Mouse (Mus musculus) limb, embryonic 11.5 days (tissue): Measurements from ENCODE around the gene Mrpl33. TPM values are rescaled to one million over a fixed set of nuclear protein-coding genes. Genes with fewer than 3 reads are reported as not detected.

Source experiments
- ATAC-seq: fragments of 200-750 bp; cut with Nextera tagmentation; 2 replicates; pipeline ENCODE4 v1.8.0; 2017; ENCODE audit warnings: low read depth; ENCODE audit not compliant: insufficient number of reproducible peaks, low FRiP score, low TSS enrichment
- DNase-seq: peaks from one replicate; pipeline ENCODE4 v3.0.0-alpha.2; 2015; ENCODE audit warnings: low spot score
- H3K27ac ChIP-seq: fragments of 300-500 bp; sonication (generic); replicated peaks from 2 replicates; pipeline ENCODE4 v1.5.1; 2014; ENCODE audit warnings: low read depth, mild to moderate bottlenecking, low read length
- H3K27me3 ChIP-seq: fragments of 300-500 bp; sonication (generic); 2 replicates; pipeline ENCODE4 v1.6.1; 2014; ENCODE audit warnings: mild to moderate bottlenecking, low read length, mixed read lengths; ENCODE audit not compliant: control insufficient read depth, insufficient read depth
- H3K36me3 ChIP-seq: fragments of 300-500 bp; sonication (generic); 2 replicates; pipeline ENCODE4 v1.6.1; 2014; ENCODE audit warnings: mild to moderate bottlenecking, low read length, moderate library complexity, mixed read lengths; ENCODE audit not compliant: control insufficient read depth, insufficient read depth
- H3K4me1 ChIP-seq: fragments of 300-500 bp; sonication (generic); 2 replicates; pipeline ENCODE4 v1.6.1; 2014; ENCODE audit warnings: low read length, mixed read lengths; ENCODE audit not compliant: control insufficient read depth, insufficient read depth
- H3K4me2 ChIP-seq: fragments of 300-500 bp; sonication (generic); 2 replicates; pipeline ENCODE4 v1.6.1; 2014; ENCODE audit warnings: low read depth, mild to moderate bottlenecking, moderate library complexity; ENCODE audit not compliant: severe bottlenecking
- H3K4me3 ChIP-seq: fragments of 300-500 bp; sonication (generic); 2 replicates; pipeline ENCODE4 v1.5.1; 2014; ENCODE audit warnings: low read depth, low read length
- H3K9ac ChIP-seq: fragments of 300-500 bp; sonication (generic); 2 replicates; pipeline ENCODE4 v1.6.1; 2014; ENCODE audit warnings: mild to moderate bottlenecking, low read length
- H3K9me3 ChIP-seq: fragments of 300-500 bp; sonication (generic); 2 replicates; pipeline ENCODE4 v1.6.1; 2016; ENCODE audit warnings: low read length; ENCODE audit not compliant: control insufficient read depth
- WGBS: fragments of 180-500 bp; shearing (Covaris S2); extraction: QIAGEN DNeasy Blood & Tissue Kit; methylation state at CpG from one replicate; pipeline ENCODE4 v1.1.7; 2014; 5-methylcytosine and 5-hydroxymethylcytosine counted together
- polyA plus RNA-seq: library from polyadenylated mRNA; unstranded; fragments of >200 nt; fragmentation: Nextera tagmentation; extraction: Ambion mirVana; gene quantifications from 2 replicates; pipeline ENCODE4 v1.2.1, GENCODE M21; 2014

Mrpl33 gene
- polyA plus RNA-seq: 254 and 258 TPM in 2 replicates

GRCm38 (mm10) chr5:31596481-31597429 lies at the start of gene Mrpl33:
TSS of gene Mrpl33 (plus strand) at chr5:31596935.
- H3K4me2 ChIP-seq: peak within 1 kb of the TSS; percentile 75
- H3K27me3 ChIP-seq: no peaks in the 10 kb centered on the region
- ATAC-seq: no peak
- H3K4me3 ChIP-seq: peak within 1 kb of the TSS; percentile 23
- H3K9me3 ChIP-seq: no peaks in the 10 kb centered on the region
- H3K4me1 ChIP-seq: peaks cover 5% of the 10 kb centered on the region; the same call in 1 of the 2 replicates
- 7% methylated on average over 26 of the region's 26 CpGs for WGBS
- H3K36me3 ChIP-seq: no peaks in the 10 kb centered on the region
- peak within 1 kb of the TSS; percentile 58 for H3K9ac ChIP-seq
- no peak within 1 kb of the TSS for H3K27ac ChIP-seq
- peak; percentile 58 for DNase-seq

DNA sequence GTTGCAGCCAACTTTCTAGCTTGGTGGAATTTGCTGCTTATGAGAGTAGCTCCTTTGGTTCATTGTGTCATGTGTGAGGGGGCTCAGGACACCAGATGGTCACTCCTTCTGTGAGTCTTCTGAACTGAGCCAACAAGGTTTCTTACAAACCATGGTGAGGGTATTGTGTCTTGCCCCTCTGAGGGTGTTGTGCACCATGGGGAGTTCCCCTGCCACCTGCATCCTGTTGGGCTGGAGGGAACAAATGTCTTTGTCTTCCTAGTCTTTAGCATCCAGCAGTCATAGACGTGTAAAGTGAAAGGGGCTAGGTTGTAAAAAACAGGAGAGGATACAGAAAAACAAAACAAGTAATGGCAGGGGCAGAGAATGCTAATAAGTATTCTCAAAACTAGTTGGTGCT lies 37.3 kb upstream of the Mrpl33 start:
- H3K27ac ChIP-seq: no peak overlapping the region
- 43% methylated on average over 1 of the region's 1 CpGs for WGBS
- H3K9me3 ChIP-seq: no peaks in the 10 kb centered on the region
- H3K36me3 ChIP-seq: peaks cover 5% of the 10 kb centered on the region
- ATAC-seq (no peak), DNase-seq (no peak)
- no peak overlapping the region for H3K9ac ChIP-seq
- H3K4me1 ChIP-seq: no peaks in the 10 kb centered on the region
- H3K4me2 ChIP-seq: no peak overlapping the region
- H3K4me3 ChIP-seq: no peak overlapping the region
- H3K27me3 ChIP-seq: no peaks in the 10 kb centered on the region

- Histone ChIP-seq H3K4me2 (no peak overlapping the region), H3K27ac (no peak overlapping the region), H3K27me3 (no peaks in the 10 kb centered on the region), H3K4me1 (no peaks in the 10 kb centered on the region), H3K9ac (no peak overlapping the region), H3K4me3 (no peak overlapping the region), H3K9me3 (no peaks in the 10 kb centered on the region), H3K36me3 (peaks cover 5% of the 10 kb centered on the region)
- DNase-seq: no peak
- ATAC-seq: no peak
- WGBS: 91% methylated on average over 2 of the region's 2 CpGs
Observed at GRCm38 (mm10) chr5:31560352-31560751, 36.4 kb upstream of the Mrpl33 start.

GRCm38 (mm10) chr5:31562036-31562666 lies 34.6 kb upstream of the Mrpl33 start:
- WGBS: 85% methylated on average over 7 of the region's 7 CpGs
- no peaks in the 10 kb centered on the region for H3K9me3 ChIP-seq
- H3K36me3 ChIP-seq: peaks cover 3% of the 10 kb centered on the region; the same call in 1 of the 2 replicates
- no peaks in the 10 kb centered on the region for H3K4me1 ChIP-seq
- H3K9ac ChIP-seq: no peak overlapping the region
- H3K27me3 ChIP-seq: no peaks in the 10 kb centered on the region
- ATAC-seq (no peak), DNase-seq (no peak)
- H3K4me2 ChIP-seq: no peak overlapping the region
- no peak overlapping the region for H3K27ac ChIP-seq
- no peak overlapping the region for H3K4me3 ChIP-seq

DNA sequence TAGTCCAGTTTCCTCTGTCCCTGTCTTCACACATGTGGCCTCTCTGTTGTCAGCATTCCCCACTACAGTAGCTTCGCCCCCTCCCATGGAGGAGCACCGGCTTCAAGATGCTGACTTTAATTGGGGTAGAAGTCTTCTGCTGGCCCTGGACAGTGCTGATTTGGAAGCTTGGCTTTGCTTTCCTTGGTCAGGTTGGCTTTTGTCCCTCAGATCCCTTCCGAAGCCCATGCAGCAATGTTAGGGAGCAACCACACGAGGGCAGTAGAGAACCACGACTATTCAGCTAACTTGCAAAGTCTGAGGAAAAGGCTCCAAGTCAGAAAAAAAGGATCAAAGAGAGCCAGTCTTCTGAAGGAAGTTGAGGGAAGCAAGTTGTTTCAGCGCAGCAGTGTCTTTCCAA lies 33.2 kb upstream of the Mrpl33 start:
- no peaks in the 10 kb centered on the region for H3K27me3 ChIP-seq
- ATAC-seq (no peak), DNase-seq (peak; percentile 87)
- 10% methylated on average over 6 of the region's 6 CpGs for WGBS
- no peak overlapping the region for H3K9ac ChIP-seq
- no peak overlapping the region for H3K4me3 ChIP-seq
- no peaks in the 10 kb centered on the region for H3K9me3 ChIP-seq
- H3K27ac ChIP-seq: no peak overlapping the region
- no peaks in the 10 kb centered on the region for H3K4me1 ChIP-seq
- H3K4me2 ChIP-seq: no peak overlapping the region
- H3K36me3 ChIP-seq: peaks cover 3% of the 10 kb centered on the region; the same call in 1 of the 2 replicates

DNA sequence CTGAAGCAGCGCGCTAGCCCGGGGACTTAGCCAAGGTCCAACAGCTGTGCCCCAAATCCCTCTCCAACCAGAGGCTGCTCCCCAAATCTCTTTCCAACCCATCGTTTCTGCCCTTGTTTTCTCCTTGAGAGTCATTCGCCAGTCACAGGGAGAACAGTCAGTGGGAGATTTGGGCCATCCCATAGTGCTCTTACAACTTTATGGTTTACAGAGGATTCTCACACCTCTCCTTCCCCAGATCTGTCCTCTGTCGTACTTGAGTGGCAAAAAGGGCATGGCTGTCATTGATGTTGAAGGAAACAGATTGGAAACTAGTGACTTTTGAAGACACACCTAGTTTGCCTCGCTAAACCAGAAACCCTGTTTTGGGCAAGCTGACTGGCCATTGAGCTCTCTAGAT lies 32.8 kb upstream of the Mrpl33 start:
- H3K4me2 ChIP-seq: no peak overlapping the region
- DNase-seq (no peak), ATAC-seq (no peak)

GRCm38 (mm10) chr5:31564976-31565375 lies 31.8 kb upstream of the Mrpl33 start:
- Histone ChIP-seq H3K4me1 (no peaks in the 10 kb centered on the region), H3K4me3 (no peak overlapping the region), H3K27me3 (no peaks in the 10 kb centered on the region), H3K9me3 (no peaks in the 10 kb centered on the region), H3K4me2 (no peak overlapping the region), H3K9ac (no peak overlapping the region), H3K27ac (no peak overlapping the region), H3K36me3 (peaks cover 3% of the 10 kb centered on the region; the same call in 1 of the 2 replicates)
- WGBS: 87% methylated on average over 4 of the region's 4 CpGs
- DNase-seq (no peak), ATAC-seq (no peak)

More for the DNA sequence above, 32.8 kb upstream of the Mrpl33 start:
- Histone ChIP-seq H3K36me3 (peaks cover 3% of the 10 kb centered on the region; the same call in 1 of the 2 replicates), H3K27ac (no peak overlapping the region), H3K9me3 (no peaks in the 10 kb centered on the region), H3K27me3 (no peaks in the 10 kb centered on the region), H3K9ac (no peak overlapping the region), H3K4me1 (no peaks in the 10 kb centered on the region), H3K4me3 (no peak overlapping the region)
- WGBS: 31% methylated on average over 7 of the region's 7 CpGs

GRCm38 (mm10) chr5:31566026-31566425 lies 30.7 kb upstream of the Mrpl33 start:
- no peak for ATAC-seq
- no peak overlapping the region for H3K4me3 ChIP-seq
- 91% methylated on average over 7 of the region's 7 CpGs for WGBS
- peaks cover 5% of the 10 kb centered on the region for H3K4me1 ChIP-seq
- no peak overlapping the region for H3K27ac ChIP-seq
- no peak overlapping the region for H3K4me2 ChIP-seq
- H3K36me3 ChIP-seq: no peaks in the 10 kb centered on the region
- no peaks in the 10 kb centered on the region for H3K27me3 ChIP-seq
- DNase-seq: no peak
- H3K9ac ChIP-seq: no peak overlapping the region
- no peaks in the 10 kb centered on the region for H3K9me3 ChIP-seq
